Mouse (Mus musculus) hematopoietic multipotent progenitor cell, adult 10-12 weeks (in vitro differentiated cells): ENCODE results near the gene Cenpq. TPM values are rescaled to one million over a fixed set of nuclear protein-coding genes. Genes with fewer than 3 reads are reported as not detected.

Experiments
- polyA plus RNA-seq: library from polyadenylated mRNA; stranded (reverse); fragments of >175 nt; gene quantifications from 2 replicates; pipeline ENCODE4 v1.2.3, GENCODE M21; 2012; ENCODE audit warnings: low replicate concordance

Gene Cenpq
- 0.24 and 1.9 TPM in 2 replicates for polyA plus RNA-seq

DNA sequence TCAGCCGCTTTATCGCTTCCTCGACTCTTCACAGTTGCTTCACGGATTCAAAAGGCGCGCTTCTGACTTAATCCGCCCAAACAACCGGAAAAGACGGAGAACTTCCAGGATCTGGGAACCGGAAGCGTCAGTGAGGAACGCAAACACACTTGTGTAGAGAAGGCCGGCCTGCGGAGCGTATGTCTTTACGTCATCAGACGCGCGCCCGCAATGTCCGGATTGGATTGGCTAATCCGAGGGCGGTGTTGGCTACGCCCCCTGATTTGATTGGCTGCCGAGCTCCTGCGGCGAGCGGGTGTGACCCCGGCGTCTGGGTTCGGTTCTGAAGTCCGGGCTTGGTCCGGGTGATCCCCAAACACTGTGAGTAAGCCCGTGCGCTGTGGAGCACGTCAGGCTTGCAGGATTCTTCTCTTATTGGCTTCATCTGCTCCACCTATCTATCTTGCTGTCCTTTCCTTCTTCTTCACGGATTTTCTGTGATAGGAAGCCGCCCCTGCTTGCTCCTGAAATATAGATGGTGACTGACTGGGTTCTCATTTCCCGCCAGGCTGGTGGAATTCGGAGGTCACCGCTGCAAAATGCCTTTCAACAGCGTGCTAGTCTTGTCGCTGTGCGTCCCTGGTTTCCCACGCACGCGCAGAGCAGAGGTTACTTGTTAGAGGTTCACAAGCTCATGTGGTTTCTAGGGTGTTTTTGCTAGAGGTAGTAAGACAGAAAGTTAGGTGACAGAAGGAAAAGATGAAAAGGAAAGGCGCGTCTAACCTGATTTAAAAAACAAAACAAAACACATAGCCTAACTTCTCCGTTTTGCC, at the start of gene Cenpq, which contains the start of gene Mut:
Cenpq (minus strand) TSS at position 628 of the 812 bp plus-strand sequence.
Mut (plus strand) TSS at position 266 of the 812 bp plus-strand sequence.

GRCm38 (mm10) chr17:40914250-40914649, 20.6 kb downstream of the Cenpq start, which contains the start of gene Glyatl3:
TSS of gene Glyatl3 (minus strand) at chr17:40914350.

DNA sequence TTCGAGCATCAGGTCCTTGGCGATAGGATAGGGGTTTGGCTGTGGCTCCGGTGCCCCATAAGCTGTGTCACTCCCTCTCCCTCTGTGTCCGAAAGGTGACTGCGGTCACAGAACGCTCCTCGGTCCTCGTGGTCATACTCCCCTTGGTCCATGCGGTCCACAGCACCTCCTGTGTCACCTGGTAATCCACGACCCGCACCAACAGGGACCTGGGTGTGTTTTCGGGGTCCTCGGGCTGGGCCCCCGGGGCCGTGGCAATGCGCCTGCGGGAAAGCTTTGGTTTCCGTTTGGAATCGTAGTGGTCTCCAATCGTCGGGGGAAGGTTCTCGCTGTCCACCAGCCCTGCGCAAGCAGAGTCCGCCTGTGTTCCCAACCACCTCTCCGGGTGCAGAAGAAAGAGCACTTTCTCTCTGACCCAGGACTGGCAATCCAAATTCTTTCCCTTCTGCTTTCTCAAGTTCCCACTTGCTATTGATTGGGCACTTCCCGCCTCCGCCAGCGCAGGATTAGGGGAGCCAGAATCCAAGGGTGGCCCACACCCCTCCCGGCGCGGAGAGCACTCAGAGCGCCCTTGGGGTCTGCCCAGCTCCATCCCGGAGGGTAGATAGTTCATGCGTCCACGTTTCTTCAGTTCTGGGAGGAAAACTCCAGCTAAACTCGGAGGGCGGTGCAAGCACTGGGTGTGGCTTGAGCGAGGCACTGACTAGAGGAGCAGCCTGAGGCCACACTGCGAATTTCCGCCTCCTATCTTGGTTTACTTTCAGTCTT, 54.7 kb downstream of the Cenpq start, which contains the start of gene 9130008F23Rik:
9130008F23Rik (minus strand) TSS at position 636 of the 768 bp plus-strand sequence.

Other genes starting within 250 kb of the Cenpq start
- gene Esp1, start 207.9 kb downstream of the Cenpq start, polyA plus RNA-seq = not detected in 2 replicates
- gene Crisp2, start 128.0 kb downstream of the Cenpq start, polyA plus RNA-seq = not detected in 2 replicates
- 0.24 and 8.2 TPM in 2 replicates for gene Rhag, start 123.9 kb downstream of the Cenpq start, polyA plus RNA-seq
- gene 9130008F23Rik, start 54.5 kb downstream of the Cenpq start, polyA plus RNA-seq = 0.48 TPM in 1 of 2 replicates, not detected in the other
- not detected in 2 replicates for gene Glyatl3, start 20.7 kb downstream of the Cenpq start, polyA plus RNA-seq
- 0.49 and 1.2 TPM in 2 replicates for gene Mut, start 362 bp downstream of the Cenpq start, polyA plus RNA-seq